Mouse (Mus musculus) stomach, embryonic 14.5 days (tissue): ENCODE data around the gene Prl3d1. TPM values are rescaled to one million over a fixed set of nuclear protein-coding genes. Genes with fewer than 3 reads are reported as not detected.
"Not testable (repeated sequence)": the region's sequence is repeated elsewhere in the genome, so short reads cannot be mapped to it uniquely, and the experiment has no call there.

ENCODE experiments used
- ATAC-seq: fragments of 200-750 bp; cut with Nextera tagmentation; 2 replicates; pipeline ENCODE4 v1.8.0; 2017; ENCODE audit warnings: low read depth, moderate TSS enrichment; ENCODE audit not compliant: insufficient number of reproducible peaks, insufficient read depth, low FRiP score
- H3K27ac ChIP-seq: fragments of 300-500 bp; sonication (generic); 2 replicates; pipeline ENCODE4 v1.5.1; 2014; ENCODE audit warnings: mild to moderate bottlenecking, low read length, moderate library complexity, mixed read lengths
- H3K27me3 ChIP-seq: fragments of 300-500 bp; sonication (generic); 2 replicates; pipeline ENCODE4 v1.6.1; 2014; ENCODE audit warnings: low read length, control low read depth, mixed read lengths; ENCODE audit not compliant: control insufficient read depth, insufficient read depth
- H3K36me3 ChIP-seq: fragments of 300-500 bp; sonication (generic); 2 replicates; pipeline ENCODE4 v1.6.1; 2014; ENCODE audit warnings: mild to moderate bottlenecking, control low read depth, low read length, moderate library complexity, mixed read lengths; ENCODE audit not compliant: control insufficient read depth, insufficient read depth
- H3K4me1 ChIP-seq: fragments of 300-500 bp; sonication (generic); 2 replicates; pipeline ENCODE4 v1.6.1; 2014; ENCODE audit warnings: low read length, control low read depth, mixed read lengths; ENCODE audit not compliant: control insufficient read depth, insufficient read depth
- H3K4me2 ChIP-seq: fragments of 300-500 bp; sonication (generic); replicated peaks from 2 replicates; pipeline ENCODE4 v1.6.1; 2014; ENCODE audit warnings: low read depth, low read length, control low read depth
- H3K4me3 ChIP-seq: fragments of 300-500 bp; sonication (generic); 2 replicates; pipeline ENCODE4 v1.5.1; 2014; ENCODE audit warnings: low read depth, low read length, control low read depth
- H3K9ac ChIP-seq: fragments of 300-500 bp; sonication (generic); replicated peaks from 2 replicates; pipeline ENCODE4 v1.6.1; 2014; ENCODE audit warnings: low read depth, mild to moderate bottlenecking, control low read depth, low read length, moderate library complexity, mixed read lengths
- H3K9me3 ChIP-seq: fragments of 300-500 bp; sonication (generic); 2 replicates; pipeline ENCODE4 v1.6.1; 2016; ENCODE audit warnings: low read depth, low read length, control low read depth; ENCODE audit not compliant: control insufficient read depth
- WGBS: fragments of 180-500 bp; shearing (Covaris S2); extraction: QIAGEN DNeasy Blood & Tissue Kit; methylation state at CpG from one replicate; pipeline ENCODE4 v1.1.7; 2014; 5-methylcytosine and 5-hydroxymethylcytosine counted together
- polyA plus RNA-seq: library from polyadenylated mRNA; unstranded; fragments of >200 nt; fragmentation: Nextera tagmentation; extraction: Ambion mirVana; gene quantifications from 2 replicates; pipeline ENCODE4 v1.2.1, GENCODE M21; 2014

Gene Prl3d1
- not detected in 2 replicates for polyA plus RNA-seq

DNA sequence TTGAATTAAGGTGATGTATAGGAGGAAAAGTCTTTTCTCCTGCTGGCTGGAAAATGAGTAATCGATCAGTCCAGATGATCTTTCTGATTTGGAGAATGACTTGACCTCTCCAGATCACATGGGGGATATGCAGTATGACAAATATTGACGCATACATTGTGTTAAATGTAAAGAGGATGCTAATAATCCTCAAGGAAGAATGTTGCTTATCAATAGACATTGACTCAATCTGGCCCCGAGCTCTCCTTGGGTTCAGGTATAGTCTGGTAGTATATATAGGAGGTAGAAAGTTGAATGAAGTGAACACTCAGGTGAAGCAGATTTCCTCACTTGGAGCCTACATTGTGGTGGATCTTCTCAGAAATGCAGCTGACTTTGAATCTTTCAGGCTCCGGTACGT, at the start of gene Prl3d1:
TSS of gene Prl3d1 (plus strand) at position 301 of the 400 bp plus-strand sequence.
- 90% methylated on average over 5 of the region's 5 CpGs for WGBS
- not testable (repeated sequence) for H3K4me3 ChIP-seq, H3K4me2 ChIP-seq, H3K27me3 ChIP-seq, H3K36me3 ChIP-seq, H3K27ac ChIP-seq, H3K9me3 ChIP-seq, H3K4me1 ChIP-seq, H3K9ac ChIP-seq, ATAC-seq

DNA sequence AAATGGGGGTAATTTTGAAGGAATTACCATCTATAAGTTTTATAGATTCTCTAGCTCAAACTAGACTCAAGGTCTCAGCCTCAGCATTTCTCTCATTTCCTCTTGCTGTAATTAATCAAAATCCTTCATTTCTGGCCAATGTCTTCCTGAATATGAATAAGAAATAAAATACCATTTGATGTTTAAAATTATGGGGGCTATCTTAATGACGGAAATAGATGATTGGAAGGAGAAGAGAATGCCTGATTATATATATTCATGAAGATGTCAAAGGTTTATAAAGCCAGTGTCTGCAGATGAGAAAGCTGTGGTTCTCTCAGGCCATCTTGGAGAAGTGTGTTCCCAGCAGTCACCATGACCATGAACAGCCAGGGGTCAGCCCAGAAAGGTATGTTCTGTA, 36.7 kb upstream of the Prl3d1 start, which contains the start of gene Prl:
TSS of gene Prl (plus strand) at position 301 of the 400 bp plus-strand sequence.
- WGBS: 82% methylated on average over 1 of the region's 1 CpGs
- no peak within 1 kb of the TSS for H3K27ac ChIP-seq
- no peak within 1 kb of the TSS for H3K4me3 ChIP-seq
- no peaks in the 10 kb centered on the region for H3K4me1 ChIP-seq
- H3K36me3 ChIP-seq: no peaks in the 10 kb centered on the region
- no peak within 1 kb of the TSS for H3K4me2 ChIP-seq
- ATAC-seq: no peak
- no peaks in the 10 kb centered on the region for H3K9me3 ChIP-seq
- no peak within 1 kb of the TSS for H3K9ac ChIP-seq
- no peaks in the 10 kb centered on the region for H3K27me3 ChIP-seq

DNA sequence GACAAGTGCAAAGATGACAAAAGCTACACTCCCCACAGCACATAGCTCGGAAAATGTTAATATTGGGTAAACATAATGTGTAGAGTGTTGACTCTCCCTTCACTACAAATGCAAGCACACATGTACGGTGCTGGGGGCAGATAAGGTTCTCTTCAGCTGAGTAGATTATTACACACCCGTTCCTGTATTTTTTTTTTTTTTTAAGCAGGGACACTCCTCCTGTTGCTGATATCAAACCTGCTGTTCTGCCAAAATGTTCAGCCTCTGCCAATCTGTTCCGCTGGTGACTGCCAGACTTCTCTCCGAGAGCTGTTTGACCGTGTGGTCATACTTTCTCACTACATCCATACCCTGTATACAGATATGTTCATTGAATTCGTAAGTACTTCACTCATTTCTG, 34.8 kb upstream of the Prl3d1 start:
- H3K27me3 ChIP-seq: no peaks in the 10 kb centered on the region
- H3K36me3 ChIP-seq: no peaks in the 10 kb centered on the region
- H3K9me3 ChIP-seq: no peaks in the 10 kb centered on the region
- H3K4me1 ChIP-seq: no peaks in the 10 kb centered on the region
- no peak for ATAC-seq
- H3K27ac ChIP-seq: no peak overlapping the region
- no peak overlapping the region for H3K9ac ChIP-seq
- 83% methylated on average over 7 of the region's 7 CpGs for WGBS
- H3K4me2 ChIP-seq: no peak overlapping the region
- H3K4me3 ChIP-seq: no peak overlapping the region

DNA sequence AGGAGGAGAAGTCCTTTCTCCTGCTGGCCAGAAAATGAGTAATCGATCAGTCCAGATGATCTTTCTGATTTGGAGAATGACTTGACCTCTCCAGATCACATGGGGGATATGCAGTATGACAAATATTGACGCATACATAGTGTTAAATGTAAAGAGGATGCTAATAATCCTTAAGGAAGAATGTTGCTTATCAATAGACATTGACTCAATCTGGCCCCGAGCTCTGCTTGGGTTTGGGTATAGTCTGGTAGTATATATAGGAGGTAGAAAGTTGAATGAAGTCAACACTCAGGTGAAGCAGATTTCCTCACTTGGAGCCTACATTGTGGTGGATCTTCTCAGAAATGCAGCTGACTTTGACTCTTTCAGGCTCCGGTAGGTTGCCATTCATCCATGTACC, 27.4 kb downstream of the Prl3d1 start, which contains the start of gene Prl3d2:
TSS of gene Prl3d2 (plus strand) at position 301 of the 400 bp plus-strand sequence.
- not testable (repeated sequence) for H3K9me3 ChIP-seq, H3K27me3 ChIP-seq, H3K4me3 ChIP-seq, H3K27ac ChIP-seq, ATAC-seq, H3K9ac ChIP-seq, H3K36me3 ChIP-seq, H3K4me1 ChIP-seq, H3K4me2 ChIP-seq
- 93% methylated on average over 4 of the region's 4 CpGs for WGBS

DNA sequence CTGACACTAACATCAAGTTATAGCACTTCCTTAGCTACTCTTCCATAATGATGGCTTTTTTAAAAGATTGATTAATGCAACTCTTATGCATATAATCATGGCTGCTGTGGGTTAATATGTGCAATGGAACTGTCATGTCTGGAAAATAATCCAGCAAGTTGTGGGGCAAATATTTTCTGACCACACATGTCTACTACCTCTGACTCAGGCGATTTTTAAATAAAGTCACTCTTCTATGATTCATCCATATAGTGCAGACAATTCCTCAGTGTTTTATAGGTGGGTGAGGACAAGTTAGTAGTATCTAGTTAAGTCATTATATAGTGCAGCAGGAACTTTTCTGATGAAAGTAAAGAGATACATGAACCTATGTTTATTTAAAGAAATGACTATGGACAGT, 54.3 kb downstream of the Prl3d1 start:
- Histone ChIP-seq H3K9me3 (no peaks in the 10 kb centered on the region), H3K9ac (no peak overlapping the region)

More for the DNA sequence above, 54.3 kb downstream of the Prl3d1 start:
- H3K36me3 ChIP-seq: no peaks in the 10 kb centered on the region
- H3K4me3 ChIP-seq: no peak overlapping the region
- no peak for ATAC-seq
- H3K27ac ChIP-seq: no peak overlapping the region
- H3K4me2 ChIP-seq: no peak overlapping the region
- H3K4me1 ChIP-seq: no peaks in the 10 kb centered on the region
- WGBS: 70% methylated on average over 1 of the region's 1 CpGs
- no peaks in the 10 kb centered on the region for H3K27me3 ChIP-seq

Other genes with a start within 250 kb of the Prl3d1 start
- not detected in 2 replicates for gene Prl, start 36.6 kb upstream of the Prl3d1 start, polyA plus RNA-seq
- not detected in 2 replicates for gene Prl3d2, start 27.5 kb downstream of the Prl3d1 start, polyA plus RNA-seq
- gene Prl3d3, start 62.6 kb downstream of the Prl3d1 start, polyA plus RNA-seq: not detected in 2 replicates
- gene Prl3c1, start 102.5 kb downstream of the Prl3d1 start, polyA plus RNA-seq: not detected in 2 replicates
- not detected in 2 replicates for gene Prl3b1, start 147.7 kb downstream of the Prl3d1 start, polyA plus RNA-seq
- not detected in 2 replicates for gene Prl3a1, start 165.2 kb downstream of the Prl3d1 start, polyA plus RNA-seq
- gene Prl6a1, start 218.4 kb downstream of the Prl3d1 start, polyA plus RNA-seq: not detected in 2 replicates